Mouse (Mus musculus): ENCODE measurements around the gene Il22.

- TF ChIP-seq CTCF (IDR thresholded peaks at IDR 0.05; ENCODE audit: extremely low read depth, insufficient read depth, insufficient read length, insufficient replicate concordance) (no peak), POLR2A (IDR thresholded peaks at IDR 0.05; ENCODE audit: low read depth, low read length) (no peak)
Measured at GRCm38 (mm10) chr10:118169212-118169611, 35.5 kb upstream of the Il22 start.
